Mouse (Mus musculus) lung, adult 2 months (tissue): Measurements from ENCODE around the gene Sh3rf3.

Experiments
- CTCF ChIP-seq: fragments of 200-500 bp; IDR thresholded peaks from 2 replicates; pipeline ENCODE4 v1.5.1; 2011; ENCODE audit warnings: mild to moderate bottlenecking, low read length, control low read depth; ENCODE audit not compliant: insufficient read depth
- POLR2A ChIP-seq: fragments of 200-500 bp; IDR thresholded peaks from 2 replicates; pipeline ENCODE4 v1.6.1; 2011; ENCODE audit warnings: low read depth, mild to moderate bottlenecking, control low read depth, low read length, borderline replicate concordance; ENCODE audit errors: extremely low read depth

DNA sequence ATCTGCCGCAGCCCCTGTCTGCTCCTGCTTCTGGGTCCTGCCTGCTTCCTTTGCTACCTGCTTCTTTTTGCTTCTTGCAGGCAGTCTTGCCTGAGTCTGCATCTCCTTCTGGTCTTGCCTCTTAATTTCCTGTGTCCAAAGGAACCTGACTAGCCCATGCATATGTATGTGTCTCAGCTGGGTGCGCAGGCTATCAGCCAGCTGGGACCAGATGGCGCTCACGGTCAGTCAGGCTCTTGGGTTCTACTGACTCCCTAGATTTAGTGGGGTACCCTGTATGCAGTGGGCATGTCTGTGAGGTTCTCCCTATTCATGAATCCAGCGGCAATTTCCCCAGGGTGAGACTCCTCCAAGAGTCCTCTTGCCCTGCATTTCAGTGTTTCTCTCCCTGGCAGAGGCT lies 35.0 kb downstream of the Sh3rf3 start:
- TF ChIP-seq CTCF (no peak), POLR2A (no peak)
